Mouse (Mus musculus): ENCODE data around the gene Rubcnl.

DNA sequence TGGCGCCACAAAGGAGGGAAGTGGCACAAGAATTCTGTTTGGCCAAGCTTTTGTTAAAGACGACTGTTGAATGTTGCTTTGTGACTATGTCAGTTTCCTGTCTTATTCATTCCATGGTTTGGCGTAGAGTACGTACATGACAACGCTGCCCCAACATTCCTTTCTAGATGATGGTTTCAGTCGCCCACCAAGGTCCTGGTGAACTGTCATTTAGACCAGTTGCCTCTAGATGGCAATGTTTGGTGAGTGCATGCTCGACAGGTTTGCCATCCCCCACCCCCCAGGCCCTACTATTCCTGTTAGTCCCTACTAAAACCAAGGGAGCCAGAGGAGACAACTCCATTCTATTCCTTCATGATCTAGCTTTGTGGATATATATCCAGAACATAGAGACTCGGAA, 36.6 kb downstream of the Rubcnl start:
- no peak for TF ChIP-seq POLR2A (IDR thresholded peaks at IDR 0.05; ENCODE audit: borderline replicate concordance, low read depth, low read length)
- 0 out of 2 replicates have a peak, but pooled peaks have one; percentile 18 for TF ChIP-seq CTCF (IDR thresholded peaks at IDR 0.05; ENCODE audit: low read depth, low read length)
